In the genomic region with DNA sequence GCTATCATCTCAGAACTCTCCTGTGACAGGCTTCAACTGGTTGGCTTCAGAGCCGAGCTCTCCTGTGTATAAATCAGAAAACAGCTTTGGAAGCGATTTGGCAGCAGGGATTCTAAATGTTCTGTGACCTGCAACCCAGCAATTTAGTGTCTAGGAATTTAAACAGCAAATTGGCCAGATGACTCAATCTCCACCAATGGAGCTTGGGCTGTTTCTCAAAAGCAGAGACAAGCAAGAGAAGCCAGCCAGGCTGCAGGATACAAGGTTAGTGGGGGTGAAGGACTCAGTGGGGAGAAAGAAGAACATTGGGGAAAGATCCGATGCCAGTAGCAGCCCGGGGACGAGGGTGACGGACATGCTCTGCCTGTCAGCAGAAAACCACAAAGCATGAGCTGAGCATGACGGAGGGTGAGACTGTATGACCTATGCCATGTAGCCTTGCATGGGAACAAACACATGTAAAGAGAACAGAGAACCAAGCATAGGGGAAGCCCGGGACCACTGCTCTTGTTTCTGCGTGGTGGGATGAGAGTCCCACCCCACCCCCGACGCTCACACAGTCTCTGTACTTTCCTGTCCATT, we compare ENCODE assay signal across 13 mouse cellular contexts. TPM values are rescaled to one million over a fixed set of nuclear protein-coding genes. Genes with fewer than 3 reads are reported as not detected.
A peak's percentile ranks its signal among the peaks of the same experiment; 100 is the strongest.
DNase-seq lines count a peak whose midpoint lies in the region; ATAC-seq lines count a peak whose summit lies in the region.
"Had no signal": no experiment of that assay in that cellular context is flagged by ENCODE, and none has a peak within 500 bp of the region (broad histone marks: within the 10 kb centered on the region; RNA-seq: fewer than 3 reads in every experiment).

No protein-coding gene starts in this region.

- peaks cover 3% of the 10 kb centered on the region; the same call in 1 of the 2 replicates for H3K27me3 ChIP-seq in hindbrain, embryonic 13.5 days
- H3K27me3 ChIP-seq in hindbrain, embryonic 10.5 days (ENCODE audit: insufficient read depth, poor library complexity, severe bottlenecking): peaks cover 6% of the 10 kb centered on the region; the same call in 1 of the 2 replicates
- no peaks in the 10 kb centered on the region; the same call in 1 of the 2 replicates for H3K27me3 ChIP-seq in neural tube, embryonic 13.5 days
- H3K27me3 ChIP-seq in neural tube, embryonic 15.5 days (replicated peaks): no peaks in the 10 kb centered on the region
- H3K27me3 ChIP-seq: forebrain, embryonic 13.5 days; limb, embryonic 15.5 days had no signal

- 72% methylated on average over 11 of the region's 11 CpGs for WGBS in hindbrain, embryonic 13.5 days
- 72% methylated on average over 11 of the region's 11 CpGs for WGBS in hindbrain, embryonic 10.5 days
- 69% methylated on average over 11 of the region's 11 CpGs for WGBS in neural tube, embryonic 13.5 days
- WGBS in neural tube, embryonic 15.5 days: 71% methylated on average over 11 of the region's 11 CpGs

- H3K27ac ChIP-seq in hindbrain, embryonic 13.5 days: 0 out of 2 replicates have a peak overlapping the region, but pooled peaks have one; percentile 30
- no peak overlapping the region for H3K27ac ChIP-seq in hindbrain, embryonic 10.5 days
- 0 out of 2 replicates have a peak overlapping the region, but pooled peaks have one; percentile 33 for H3K27ac ChIP-seq in neural tube, embryonic 13.5 days (replicated peaks)
- H3K27ac ChIP-seq in neural tube, embryonic 15.5 days (replicated peaks): no peak overlapping the region
- H3K27ac ChIP-seq: forebrain, embryonic 13.5 days; limb, embryonic 15.5 days had no signal

- ATAC-seq in hindbrain, embryonic 13.5 days (ENCODE audit: low FRiP score): no peak
- ATAC-seq in neural tube, embryonic 13.5 days (ENCODE audit: low read depth): no peak
- ATAC-seq in neural tube, embryonic 15.5 days (ENCODE audit: low FRiP score): no peak
- ATAC-seq: forebrain, embryonic 13.5 days had no signal

- no peaks in the 10 kb centered on the region for H3K9me3 ChIP-seq in hindbrain, embryonic 13.5 days
- H3K9me3 ChIP-seq in hindbrain, embryonic 10.5 days: no peaks in the 10 kb centered on the region
- H3K9me3 ChIP-seq in neural tube, embryonic 13.5 days: no peaks in the 10 kb centered on the region
- no peaks in the 10 kb centered on the region for H3K9me3 ChIP-seq in neural tube, embryonic 15.5 days (replicated peaks)
- H3K9me3 ChIP-seq: forebrain, embryonic 13.5 days; heart, embryonic 15.5 days; limb, embryonic 15.5 days had no signal

- DNase-seq in adrenal gland, adult 2 months: peak; percentile 55
- DNase-seq in adrenal gland, postnatal 25 days: no peak
- DNase-seq in hindbrain, embryonic 10.5 days (ENCODE audit: low spot score): no peak
- no peak for DNase-seq in ovary, postnatal 36 days (ENCODE audit: low spot score)
- DNase-seq in frontal cortex, postnatal 14 days (ENCODE audit: low spot score in 2 of 2): no peak
- DNase-seq: midbrain, embryonic 14.5 days; thymus, adult 18-20 months had no signal

- no peak overlapping the region for H3K4me3 ChIP-seq in hindbrain, embryonic 13.5 days
- H3K4me3 ChIP-seq in hindbrain, embryonic 10.5 days: no peak overlapping the region
- H3K4me3 ChIP-seq in neural tube, embryonic 13.5 days: no peak overlapping the region
- no peak overlapping the region for H3K4me3 ChIP-seq in neural tube, embryonic 15.5 days (replicated peaks)
- H3K4me3 ChIP-seq: forebrain, embryonic 13.5 days; heart, embryonic 15.5 days; limb, embryonic 15.5 days had no signal

- H3K4me1 ChIP-seq in hindbrain, embryonic 13.5 days (replicated peaks): peaks cover 19% of the 10 kb centered on the region
- peaks cover 21% of the 10 kb centered on the region for H3K4me1 ChIP-seq in hindbrain, embryonic 10.5 days (replicated peaks)
- peaks cover 24% of the 10 kb centered on the region for H3K4me1 ChIP-seq in neural tube, embryonic 13.5 days (replicated peaks)
- H3K4me1 ChIP-seq in neural tube, embryonic 15.5 days: peaks cover 21% of the 10 kb centered on the region

- H3K36me3 ChIP-seq in hindbrain, embryonic 13.5 days: no peaks in the 10 kb centered on the region
- no peaks in the 10 kb centered on the region for H3K36me3 ChIP-seq in hindbrain, embryonic 10.5 days
- no peaks in the 10 kb centered on the region for H3K36me3 ChIP-seq in neural tube, embryonic 13.5 days
- H3K36me3 ChIP-seq in neural tube, embryonic 15.5 days: no peaks in the 10 kb centered on the region
- H3K36me3 ChIP-seq: heart, embryonic 15.5 days; limb, embryonic 15.5 days had no signal

- no peak overlapping the region for H3K4me2 ChIP-seq in hindbrain, embryonic 13.5 days
- no peak overlapping the region for H3K4me2 ChIP-seq in neural tube, embryonic 13.5 days
- no peak overlapping the region for H3K4me2 ChIP-seq in neural tube, embryonic 15.5 days
- H3K4me2 ChIP-seq: forebrain, embryonic 13.5 days; heart, embryonic 15.5 days; limb, embryonic 15.5 days had no signal

- H3K9ac ChIP-seq in hindbrain, embryonic 13.5 days: no peak overlapping the region
- 0 out of 2 replicates have a peak overlapping the region, but pooled peaks have one; percentile 22 for H3K9ac ChIP-seq in neural tube, embryonic 13.5 days
- H3K9ac ChIP-seq in neural tube, embryonic 15.5 days (replicated peaks): no peak overlapping the region
- H3K9ac ChIP-seq: forebrain, embryonic 13.5 days; heart, embryonic 15.5 days; limb, embryonic 15.5 days had no signal

RNA-seq across cellular contexts. Expression of gene Gpr132, which starts 26.4 kb away (rescaled TPM):
- under 1 TPM; 0.26 to 0.59 TPM for total RNA-seq in adrenal gland, adult 2 months (2021)
- polyA plus RNA-seq in adrenal gland, adult 2 months (2012; rRNA removed): 1.3 TPM in 2 replicates
- total RNA-seq in adrenal gland, postnatal 25 days (2021): 0.12 TPM in 1 of 2 replicates, not detected in the other
- polyA plus RNA-seq in hindbrain, embryonic 13.5 days (2015; fragmentation: Nextera tagmentation; extraction: Ambion mirVana): not detected in 2 replicates
- polyA plus RNA-seq in hindbrain, embryonic 10.5 days (2016; fragmentation: Nextera tagmentation; extraction: Ambion mirVana): 0.06 and 0.08 TPM in 2 replicates
- polyA plus RNA-seq in neural tube, embryonic 13.5 days (2015; fragmentation: Nextera tagmentation; extraction: Ambion mirVana): not detected in 2 replicates
- 0.08 and 2.8 TPM in 2 replicates for polyA plus RNA-seq in neural tube, embryonic 15.5 days (2015; fragmentation: Nextera tagmentation; extraction: Ambion mirVana)
- polyA plus RNA-seq: forebrain, embryonic 13.5 days had no signal

RNA-seq across cellular contexts. Expression of gene Jag2, which starts 35.2 kb away (rescaled TPM):
- total RNA-seq in adrenal gland, adult 2 months (2021): 1 to 10 TPM; 3.5 to 6.1 TPM
- polyA plus RNA-seq in adrenal gland, adult 2 months (2012; rRNA removed): 12.8 and 25.8 TPM in 2 replicates
- 7.6 and 8.4 TPM in 2 replicates for total RNA-seq in adrenal gland, postnatal 25 days (2021)
- polyA plus RNA-seq in hindbrain, embryonic 13.5 days (2015; fragmentation: Nextera tagmentation; extraction: Ambion mirVana): 8.4 and 10.7 TPM in 2 replicates
- polyA plus RNA-seq in hindbrain, embryonic 10.5 days (2016; fragmentation: Nextera tagmentation; extraction: Ambion mirVana): 4.7 and 4.8 TPM in 2 replicates
- polyA plus RNA-seq in neural tube, embryonic 13.5 days (2015; fragmentation: Nextera tagmentation; extraction: Ambion mirVana): 8.6 and 9.6 TPM in 2 replicates
- 13.6 and 14.8 TPM in 2 replicates for polyA plus RNA-seq in neural tube, embryonic 15.5 days (2015; fragmentation: Nextera tagmentation; extraction: Ambion mirVana)

RNA-seq across cellular contexts. Expression of gene Nudt14, which starts 47.5 kb away (rescaled TPM):
- 10 to 100 TPM; 24.6 to 34.4 TPM for total RNA-seq in adrenal gland, adult 2 months (2021)
- polyA plus RNA-seq in adrenal gland, adult 2 months (2012; rRNA removed): 35.4 and 45.9 TPM in 2 replicates
- 26.6 and 40.7 TPM in 2 replicates for total RNA-seq in adrenal gland, postnatal 25 days (2021)
- polyA plus RNA-seq in hindbrain, embryonic 13.5 days (2015; fragmentation: Nextera tagmentation; extraction: Ambion mirVana): 59.2 and 59.8 TPM in 2 replicates
- polyA plus RNA-seq in hindbrain, embryonic 10.5 days (2016; fragmentation: Nextera tagmentation; extraction: Ambion mirVana): 79.5 and 83.0 TPM in 2 replicates
- polyA plus RNA-seq in neural tube, embryonic 13.5 days (2015; fragmentation: Nextera tagmentation; extraction: Ambion mirVana): 55.1 and 74.8 TPM in 2 replicates
- polyA plus RNA-seq in neural tube, embryonic 15.5 days (2015; fragmentation: Nextera tagmentation; extraction: Ambion mirVana): 62.4 and 66.8 TPM in 2 replicates

Comparison
In these comparisons a context has a peak if more than half of its experiments do, and no peak if none do; other contexts are left out.
1. H3K27ac ChIP-seq: peak in hindbrain, embryonic 13.5 days (single experiment) and neural tube, embryonic 13.5 days (single experiment); none in hindbrain, embryonic 10.5 days (single experiment) and neural tube, embryonic 15.5 days (single experiment).